Mouse (Mus musculus): ENCODE measurements at regions not wholly inside any gene's neighbourhood (a gene's known extent, or its start where the extent isn't known, plus 50 kb on each side); places are given as distances from the start of the nearest gene placed in this dataset.
"Not testable (repeated sequence)": the region's sequence is repeated elsewhere in the genome, so short reads cannot be mapped to it uniquely, and the experiment has no call there.

GRCm38 (mm10) chr6:79619991-79620390 lies 197.7 kb upstream of the Gm20594 start:
- in situ Hi-C loops (cut with MboI; ENCODE audit: low sequenced_read_pairs in 2 of 2, unreplicated experiment in 2 of 2), result no loop called here
- TF ChIP-seq MAFK (IDR thresholded peaks at IDR 0.05; ENCODE audit: insufficient read depth, low read depth, low read length) (no peak), ZC3H11A (IDR thresholded peaks at IDR 0.05; ENCODE audit: borderline replicate concordance, low read depth, low read length) (no peak), CHD2 (IDR thresholded peaks at IDR 0.05; ENCODE audit: low read depth, low read length) (no peak), ZNF384 (IDR thresholded peaks at IDR 0.05; ENCODE audit: low read depth, low read length) (no peak), HCFC1 (IDR thresholded peaks at IDR 0.05; ENCODE audit: borderline replicate concordance, insufficient read depth, low read length) (no peak)
- H3K27ac ChIP-seq (ENCODE audit: insufficient read depth, low read depth, low read length, poor library complexity, severe bottlenecking), result no peak overlapping the region

GRCm38 (mm10) chr6:79631683-79632082 lies 186.0 kb upstream of the Gm20594 start:
- DNase-seq (ENCODE audit: low read depth, low spot score); in situ Hi-C loops (cut with MboI; ENCODE audit: low sequenced_read_pairs in 2 of 2, unreplicated experiment in 2 of 2); H3K36me3 ChIP-seq (ENCODE audit: control insufficient read depth, insufficient read depth, low read length, poor library complexity, severe bottlenecking); H3K4me3 ChIP-seq (ENCODE audit: insufficient read depth in 1 of 2, low read depth in 1 of 2, low read length in 2 of 2, poor library complexity in 1 of 2, severe bottlenecking in 1 of 2); H3K9ac ChIP-seq (ENCODE audit: insufficient read depth, low read depth, low read length, poor library complexity, severe bottlenecking); H3K4me1 ChIP-seq (ENCODE audit: control insufficient read depth in 2 of 2, insufficient read depth in 2 of 2, low read length in 2 of 2, poor library complexity in 1 of 2); H3K9me3 ChIP-seq (ENCODE audit: control insufficient read depth, insufficient read depth, low read depth, low read length); H3K27ac ChIP-seq (ENCODE audit: insufficient read depth, low read depth, low read length, poor library complexity, severe bottlenecking): not testable (repeated sequence)

More at GRCm38 (mm10) chr6:79619991-79620390, 197.7 kb upstream of the Gm20594 start:
- no peaks in the 10 kb centered on the region for H3K9me3 ChIP-seq (ENCODE audit: control insufficient read depth, insufficient read depth, low read depth, low read length)
- DNase-seq (ENCODE audit: low read depth, low spot score), result no peak
- no peak overlapping the region for H3K9ac ChIP-seq (ENCODE audit: insufficient read depth, low read depth, low read length, poor library complexity, severe bottlenecking)
- no peaks in the 10 kb centered on the region for H3K4me1 ChIP-seq (ENCODE audit: control insufficient read depth in 2 of 2, insufficient read depth in 2 of 2, low read length in 2 of 2, poor library complexity in 1 of 2)
- no peaks in the 10 kb centered on the region for H3K36me3 ChIP-seq (ENCODE audit: control insufficient read depth, insufficient read depth, low read length, poor library complexity, severe bottlenecking)
- no peak overlapping the region for H3K4me3 ChIP-seq (ENCODE audit: insufficient read depth in 1 of 2, low read depth in 1 of 2, low read length in 2 of 2, poor library complexity in 1 of 2, severe bottlenecking in 1 of 2)

GRCm38 (mm10) chr6:79651286-79651685 lies 166.4 kb upstream of the Gm20594 start:
- H3K27ac ChIP-seq (ENCODE audit: insufficient read depth, low read depth, low read length, poor library complexity, severe bottlenecking), result no peak overlapping the region

More at GRCm38 (mm10) chr6:79651286-79651685, 166.4 kb upstream of the Gm20594 start:
- H3K4me1 ChIP-seq (ENCODE audit: control insufficient read depth in 2 of 2, insufficient read depth in 2 of 2, low read length in 2 of 2, poor library complexity in 1 of 2), result no peaks in the 10 kb centered on the region
- no peak overlapping the region for H3K9ac ChIP-seq (ENCODE audit: insufficient read depth, low read depth, low read length, poor library complexity, severe bottlenecking)
- H3K4me3 ChIP-seq (ENCODE audit: insufficient read depth in 1 of 2, low read depth in 1 of 2, low read length in 2 of 2, poor library complexity in 1 of 2, severe bottlenecking in 1 of 2), result no peak overlapping the region
- H3K9me3 ChIP-seq (ENCODE audit: control insufficient read depth, insufficient read depth, low read depth, low read length), result no peaks in the 10 kb centered on the region
- in situ Hi-C loops (cut with MboI; ENCODE audit: low sequenced_read_pairs in 2 of 2, unreplicated experiment in 2 of 2), result no loop called here
- DNase-seq (ENCODE audit: low read depth, low spot score), result peak; percentile 4
- no peaks in the 10 kb centered on the region for H3K36me3 ChIP-seq (ENCODE audit: control insufficient read depth, insufficient read depth, low read length, poor library complexity, severe bottlenecking)
- TF ChIP-seq MAFK (IDR thresholded peaks at IDR 0.05; ENCODE audit: insufficient read depth, low read depth, low read length) (no peak), HCFC1 (IDR thresholded peaks at IDR 0.05; ENCODE audit: borderline replicate concordance, insufficient read depth, low read length) (no peak), CHD2 (IDR thresholded peaks at IDR 0.05; ENCODE audit: low read depth, low read length) (no peak), ZC3H11A (IDR thresholded peaks at IDR 0.05; ENCODE audit: borderline replicate concordance, low read depth, low read length) (no peak), ZNF384 (IDR thresholded peaks at IDR 0.05; ENCODE audit: low read depth, low read length) (no peak)
